Mouse (Mus musculus) layer of hippocampus, postnatal 14 days (tissue): ENCODE results near the gene Ccdc136. TPM values are rescaled to one million over a fixed set of nuclear protein-coding genes. Genes with fewer than 3 reads are reported as not detected.
"Not testable (repeated sequence)": the region's sequence is repeated elsewhere in the genome, so short reads cannot be mapped to it uniquely, and the experiment has no call there.

ENCODE experiments used
- DNase-seq, 2 experiments: peaks; one replicate each; pipeline ENCODE4 v3.0.0; 2021 to 2022; ENCODE audit warnings: low spot score in 2 of 2, mixed read lengths in 1 of 2
- long read RNA-seq, 2 experiments: library from polyadenylated mRNA; stranded (forward); transcript quantifications; one replicate each; pipeline ENCODE4 v2.0.0; 2021
- total RNA-seq, 2 experiments: library from RNA; stranded (reverse); gene quantifications; 2 replicates each; pipeline ENCODE4 v1.2.3; 2021

The Ccdc136 gene
- total RNA-seq = 10 to 100 TPM; 60.0 to 66.7 TPM
- long read RNA-seq, experiment 1, transcript Ccdc136-206 (10 exons, 1,703 nt) = major isoform, 41 of 79 reads
- long read RNA-seq, experiment 1, transcript Ccdc136-202 (16 exons, 3,279 nt) = minor isoform, 5 of 79 reads
- long read RNA-seq, experiment 1, partial matches to known transcripts = 6 of 79 reads
- long read RNA-seq, experiment 1, other reads (novel, unspliced or antisense) = 27 of 79 reads
- long read RNA-seq, experiment 2, transcript Ccdc136-202 (16 exons, 3,279 nt) = minor isoform, 5 of 78 reads
- long read RNA-seq, experiment 2, transcript Ccdc136-206 (10 exons, 1,703 nt) = major isoform, 31 of 78 reads
- long read RNA-seq, experiment 2, partial matches to known transcripts = 7 of 78 reads
- long read RNA-seq, experiment 2, other reads (novel, unspliced or antisense) = 35 of 78 reads

- peak; percentile 68 for DNase-seq
These were observed at the start of gene Ccdc136 for GRCm38 (mm10) chr6:29395910-29396713. Ccdc136 (plus strand) TSS chr6:29396309.

- DNase-seq = not testable (repeated sequence)
These were observed 49.6 kb upstream of the Ccdc136 start for GRCm38 (mm10) chr6:29346512-29346911.

- DNase-seq = peak in 1 of 2 experiments; percentile 2
These were observed 48.9 kb upstream of the Ccdc136 start for GRCm38 (mm10) chr6:29347189-29347588.

DNA sequence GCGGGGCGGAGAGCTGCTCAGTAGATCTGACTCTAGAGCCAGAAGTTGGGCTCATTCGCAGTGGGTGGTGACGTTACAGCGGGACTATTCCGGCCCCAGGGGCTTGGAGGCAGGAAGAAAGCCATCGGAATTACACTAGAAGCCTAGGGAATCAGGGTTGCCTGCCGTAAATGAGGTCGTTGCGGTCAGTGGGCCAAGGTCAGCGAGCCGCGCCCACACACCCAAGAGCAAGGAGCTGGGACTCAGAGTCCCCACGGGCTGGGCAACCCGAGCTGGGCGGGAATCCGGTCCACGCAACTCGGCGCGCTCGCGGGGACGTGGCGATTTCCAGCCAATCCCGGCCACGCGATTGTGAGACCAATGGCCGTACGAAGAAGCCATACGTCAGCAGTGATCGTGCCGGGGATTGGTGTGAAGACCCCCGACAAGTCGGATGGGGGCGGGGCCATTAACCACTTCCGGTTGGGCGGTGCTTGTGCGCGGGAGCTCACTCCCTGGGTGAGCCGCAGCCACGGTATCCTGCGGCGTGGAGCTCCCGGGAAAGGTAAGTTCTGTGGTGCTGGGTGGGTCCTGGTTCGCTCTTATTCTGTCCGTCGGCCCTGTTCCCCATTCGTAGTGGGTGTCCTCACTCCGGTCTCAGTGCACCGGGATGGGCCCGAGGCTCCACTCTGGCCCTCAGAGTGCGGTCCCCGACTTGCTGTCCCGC lies 48.3 kb upstream of the Ccdc136 start, which contains the start of gene Calu:
Gene Calu, plus strand, starts transcription at position 405 of the 706 bp plus-strand sequence.
- peak; percentile 97 to 99 for DNase-seq

DNA sequence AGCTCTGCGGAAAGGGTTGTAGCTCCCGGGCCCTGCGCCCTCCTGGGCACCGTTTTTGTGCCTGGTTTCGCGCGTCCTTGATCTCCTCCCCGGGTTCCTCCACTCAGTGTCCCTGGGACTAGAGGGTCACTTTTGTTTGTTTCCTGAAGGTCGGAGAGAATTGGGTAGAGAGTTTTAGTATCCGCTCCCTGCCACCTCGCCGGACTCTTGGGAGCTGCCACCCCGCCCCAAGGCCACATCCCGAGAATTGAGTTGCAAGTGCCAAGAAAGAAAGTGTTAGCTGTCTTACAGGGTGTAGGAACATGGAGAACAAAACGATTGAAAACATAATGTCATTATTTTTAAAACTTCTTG lies 47.8 kb upstream of the Ccdc136 start:
- DNase-seq = no peak

GRCm38 (mm10) chr6:29351613-29352012 lies 44.5 kb upstream of the Ccdc136 start:
- no peak for DNase-seq

GRCm38 (mm10) chr6:29352816-29353215 lies 43.3 kb upstream of the Ccdc136 start:
- no peak for DNase-seq

DNA sequence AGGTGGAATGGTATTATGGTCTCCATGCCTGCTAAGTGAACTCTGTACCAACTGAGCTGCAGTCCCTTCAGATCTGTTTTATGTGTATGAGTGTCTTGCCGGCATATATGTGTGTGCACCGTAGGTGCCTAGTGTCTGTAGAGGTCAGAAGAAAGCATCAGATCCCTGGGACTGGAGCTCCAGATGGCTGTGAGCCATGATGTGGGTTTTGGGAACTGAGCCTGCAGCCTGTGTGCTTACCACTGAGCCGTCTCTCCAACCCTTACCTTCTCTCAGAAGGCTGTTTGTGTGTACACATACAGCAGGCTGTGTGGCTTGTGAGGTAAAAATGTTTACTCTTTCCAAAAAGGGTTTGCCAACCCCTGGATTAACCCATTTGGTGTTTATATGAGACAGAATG lies 36.7 kb upstream of the Ccdc136 start:
- DNase-seq = no peak

DNA sequence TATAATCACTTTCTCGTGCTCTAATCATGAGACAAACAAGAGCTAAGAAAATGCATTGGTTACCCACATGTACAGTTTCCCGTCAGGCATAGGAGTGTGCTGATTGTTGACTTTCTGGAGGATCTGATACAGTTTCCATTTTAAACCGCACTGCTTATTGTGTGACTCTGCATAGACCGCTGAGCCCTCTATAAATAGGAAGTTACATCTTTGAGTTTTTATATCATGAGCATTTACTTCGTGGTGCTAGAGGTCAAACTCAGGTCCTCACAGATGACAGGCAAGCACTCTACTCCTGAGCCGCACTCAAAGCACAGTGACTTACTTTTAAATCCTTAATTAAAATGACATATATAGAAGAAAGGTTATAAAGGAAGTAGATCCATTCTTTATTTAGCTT lies 35.9 kb upstream of the Ccdc136 start:
- DNase-seq = no peak

DNA sequence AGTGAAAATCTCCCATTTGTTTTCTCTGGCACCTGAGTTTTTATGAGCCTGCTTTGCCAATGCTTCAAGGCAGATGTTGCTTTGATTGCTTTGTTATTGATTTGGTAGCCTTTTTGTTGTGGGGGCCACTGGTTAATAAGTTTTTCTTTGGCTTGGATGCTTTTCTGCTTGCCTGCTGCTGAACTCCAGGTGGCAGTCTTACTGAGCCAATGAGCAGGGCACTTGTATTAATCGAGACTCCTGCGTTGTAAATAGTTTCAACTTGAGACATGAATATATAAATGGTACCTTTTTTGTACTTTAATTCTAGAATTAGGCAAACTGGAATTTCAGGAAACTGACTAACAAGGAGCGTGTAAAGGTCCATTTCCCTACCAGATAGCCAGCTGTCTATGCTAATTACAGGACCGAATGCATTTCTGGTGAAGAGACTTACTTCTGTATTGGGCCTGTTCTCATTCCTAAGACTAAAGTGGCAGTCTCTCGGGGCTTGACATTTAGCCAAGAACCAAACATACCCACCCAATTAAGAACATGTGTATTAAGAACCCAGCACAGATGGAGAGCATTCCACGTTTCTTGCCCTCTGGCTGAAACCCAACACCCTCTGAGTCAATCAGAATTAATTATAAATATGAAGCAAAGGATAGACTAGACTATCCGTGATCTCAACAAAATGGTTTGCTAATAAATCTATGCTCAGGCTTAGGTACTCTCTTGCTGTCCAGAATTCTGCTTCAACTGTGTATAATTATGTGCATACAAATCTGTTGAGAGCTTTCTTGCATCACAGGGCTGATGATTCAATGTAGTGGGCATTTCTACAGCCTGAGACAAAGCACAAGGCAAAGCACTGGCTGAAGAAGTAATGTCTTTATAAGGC lies 33.6 kb upstream of the Ccdc136 start:
- peak in 1 of 2 experiments; percentile 50 for DNase-seq

DNA sequence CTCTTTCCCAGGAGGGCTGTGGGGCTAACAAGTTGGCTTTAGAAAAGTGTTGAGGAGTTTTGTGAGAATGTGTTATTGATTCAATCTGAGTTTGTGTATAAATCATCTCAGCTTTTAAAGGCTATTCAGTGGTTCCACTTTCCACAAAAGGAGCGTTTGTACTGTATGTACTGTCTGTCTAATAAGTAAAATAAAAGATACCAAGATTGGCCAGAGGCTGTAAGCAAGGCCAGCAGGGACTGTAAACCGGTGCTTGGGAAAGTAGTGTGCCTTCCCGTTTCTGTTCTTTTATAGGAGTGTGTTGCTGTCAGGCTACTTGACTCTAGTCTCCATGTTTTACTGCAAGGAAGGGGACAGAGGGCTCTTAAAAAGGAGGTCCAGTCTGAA lies 33.0 kb upstream of the Ccdc136 start:
- peak in 1 of 2 experiments; percentile 42 for DNase-seq

GRCm38 (mm10) chr6:29365277-29365676 lies 30.8 kb upstream of the Ccdc136 start:
- DNase-seq = no peak

GRCm38 (mm10) chr6:29377386-29377785 lies 18.7 kb upstream of the Ccdc136 start:
- DNase-seq = no peak

DNA sequence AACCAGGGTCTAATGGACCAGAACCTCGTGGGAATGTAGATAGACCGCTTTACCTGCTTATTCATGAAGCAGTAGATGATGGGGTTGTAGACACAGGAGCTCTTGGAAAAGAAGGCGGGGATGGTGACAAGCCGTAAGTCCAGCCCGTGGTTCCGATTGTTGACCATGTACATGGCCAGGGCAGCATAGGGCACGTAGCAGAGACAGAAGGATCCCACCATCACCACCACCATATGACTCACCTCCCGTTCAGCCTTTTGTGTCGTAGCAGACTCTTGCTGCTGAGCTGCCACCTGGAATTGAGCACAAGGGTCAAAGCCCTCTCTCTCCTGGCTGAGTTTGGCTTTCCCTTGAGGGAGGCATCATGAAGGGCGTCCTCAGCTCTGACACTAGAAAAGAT lies 17.4 kb upstream of the Ccdc136 start:
- DNase-seq = no peak

GRCm38 (mm10) chr6:29379954-29380353 lies 16.2 kb upstream of the Ccdc136 start:
- no peak for DNase-seq

GRCm38 (mm10) chr6:29382442-29382841 lies 13.7 kb upstream of the Ccdc136 start:
- DNase-seq = no peak

GRCm38 (mm10) chr6:29388052-29388518 lies 8.0 kb upstream of the Ccdc136 start, which contains the start of gene Opn1sw:
Opn1sw (minus strand) TSS chr6:29388468.
- no peak for DNase-seq

DNA sequence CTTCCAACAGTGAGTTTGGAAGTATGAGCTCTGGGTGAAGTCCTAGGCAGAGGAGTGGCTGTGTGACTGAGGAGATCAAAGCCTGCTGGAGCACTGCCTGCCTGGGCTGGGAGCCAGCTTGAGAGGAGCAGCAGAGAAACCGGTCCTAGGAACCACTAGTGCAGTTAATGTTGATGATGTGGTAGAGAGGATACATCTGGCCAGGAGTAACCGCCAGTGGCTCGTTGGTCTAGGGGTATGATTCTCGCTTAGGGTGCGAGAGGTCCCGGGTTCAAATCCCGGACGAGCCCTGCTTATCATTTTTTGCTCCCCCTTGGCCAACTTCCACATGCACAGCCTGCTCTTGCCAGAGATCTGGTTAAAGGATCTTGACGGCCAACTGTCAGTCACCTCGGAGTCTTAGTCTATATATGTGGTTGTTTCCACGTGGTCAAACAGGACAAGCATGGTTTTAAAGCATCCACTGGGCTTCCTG lies 7.5 kb upstream of the Ccdc136 start:
- peak; percentile 78 to 90 for DNase-seq

DNA sequence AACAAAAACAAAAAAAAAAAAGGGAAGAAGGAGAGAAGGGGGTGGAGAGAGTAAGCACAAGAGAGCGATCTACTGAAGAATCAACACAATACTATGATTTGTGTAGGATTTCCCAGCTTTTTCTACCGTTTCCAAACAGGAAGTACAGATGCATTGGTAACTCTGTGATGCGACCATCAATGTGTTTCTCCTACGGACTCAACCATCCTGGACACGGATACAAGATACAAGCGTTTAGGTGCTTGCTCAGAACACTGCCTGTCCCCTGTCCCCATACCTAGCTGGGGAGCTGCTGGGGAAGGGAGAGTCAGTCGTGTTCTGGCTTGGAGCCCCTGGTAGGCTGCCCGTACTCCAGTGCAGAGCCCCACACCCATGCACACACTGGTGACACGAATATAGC lies 6.7 kb upstream of the Ccdc136 start:
- DNase-seq = no peak

- DNase-seq = not testable (repeated sequence)
These were observed 5.6 kb upstream of the Ccdc136 start for GRCm38 (mm10) chr6:29390500-29390899.
